Comparison of ENCODE assay signal across 14 mouse cellular contexts in the genomic region with DNA sequence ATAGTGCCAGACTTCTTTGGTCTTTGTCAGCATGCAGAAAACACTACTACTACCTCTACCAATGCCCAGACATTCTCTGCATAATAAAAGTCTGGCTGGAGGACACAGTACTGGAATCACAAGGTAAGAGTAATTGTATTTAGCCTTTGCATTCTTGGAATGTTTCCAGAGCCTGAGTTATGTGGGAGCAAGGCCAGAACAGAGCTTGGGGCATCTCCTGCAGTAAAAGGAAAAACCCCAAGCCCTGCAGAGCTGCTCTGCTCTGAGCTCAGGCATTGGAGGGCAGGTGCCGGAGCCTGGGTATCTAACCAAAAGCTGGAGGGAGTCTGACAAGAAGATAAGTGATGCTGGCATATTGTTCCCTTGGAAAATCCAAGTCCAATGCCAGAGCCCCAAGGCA. TPM values are rescaled to one million over a fixed set of nuclear protein-coding genes. Genes with fewer than 3 reads are reported as not detected.
"Had no signal": no experiment of that assay in that cellular context is flagged by ENCODE, and none has a peak within 500 bp of the region (broad histone marks: within the 10 kb centered on the region; RNA-seq: fewer than 3 reads in every experiment).

No protein-coding gene starts in this region.

- H3K4me1 ChIP-seq: limb, embryonic 10.5 days; liver, embryonic 12.5 days; lung, embryonic 15.5 days; midbrain, embryonic 12.5 days; stomach, embryonic 15.5 days had no signal

- DNase-seq: kidney, postnatal 25 days; right cerebral cortex, postnatal 14 days; thymus, adult 2 months; thymus, postnatal 36 days had no signal

- H3K27me3 ChIP-seq: liver, embryonic 12.5 days; lung, embryonic 15.5 days; midbrain, embryonic 12.5 days; stomach, embryonic 15.5 days had no signal

- H3K4me3 ChIP-seq: left cerebral cortex, adult 2 months; limb, embryonic 10.5 days; liver, embryonic 12.5 days; lung, embryonic 15.5 days; midbrain, embryonic 12.5 days; stomach, embryonic 15.5 days had no signal

- H3K36me3 ChIP-seq: limb, embryonic 10.5 days; liver, embryonic 12.5 days; lung, embryonic 15.5 days; midbrain, embryonic 12.5 days; stomach, embryonic 15.5 days had no signal

- H3K4me2 ChIP-seq: liver, embryonic 12.5 days; lung, embryonic 15.5 days; midbrain, embryonic 12.5 days; stomach, embryonic 15.5 days had no signal

- H3K9me3 ChIP-seq: limb, embryonic 10.5 days; liver, embryonic 12.5 days; lung, embryonic 15.5 days; midbrain, embryonic 12.5 days; stomach, embryonic 15.5 days had no signal

- H3K9ac ChIP-seq: liver, embryonic 12.5 days; lung, embryonic 15.5 days; midbrain, embryonic 12.5 days; stomach, embryonic 15.5 days had no signal

- ATAC-seq: liver, embryonic 12.5 days; midbrain, embryonic 16.5 days had no signal

- H3K27ac ChIP-seq: left cerebral cortex, adult 2 months; limb, embryonic 10.5 days; liver, embryonic 12.5 days; lung, embryonic 15.5 days; midbrain, embryonic 12.5 days; stomach, embryonic 15.5 days had no signal

RNA-seq across cellular contexts. Expression of gene Snap25, which starts 21.6 kb away (rescaled TPM):
- total RNA-seq: megakaryocyte-erythroid progenitor cell, adult 5-6 weeks had no signal
- polyA plus RNA-seq: spleen, adult 2 months; testis, adult 2 months had no signal
